Mouse (Mus musculus) heart, adult 2 months (tissue): ENCODE measurements around the gene Dtnb. TPM values are rescaled to one million over a fixed set of nuclear protein-coding genes. Genes with fewer than 3 reads are reported as not detected.

Experiments
- DNase-seq, 2 experiments: peaks; one replicate each; pipeline ENCODE4 v3.0.0; 2021
- H3K27ac ChIP-seq: fragments of 200-600 bp; 2 replicates; pipeline ENCODE4 v1.8.1; 2022
- H3K27me3 ChIP-seq: fragments of 200-500 bp; 2 replicates; pipeline ENCODE4 v1.6.1; 2012; ENCODE audit warnings: mild to moderate bottlenecking, low read length, inconsistent platforms, mixed read lengths; ENCODE audit not compliant: control insufficient read depth, insufficient read depth
- H3K36me3 ChIP-seq: fragments of 200-500 bp; 2 replicates; pipeline ENCODE4 v1.6.1; 2012; ENCODE audit warnings: low read length, inconsistent platforms; ENCODE audit not compliant: control insufficient read depth, insufficient read depth
- H3K4me1 ChIP-seq: fragments of 200-500 bp; 2 replicates; pipeline ENCODE4 v1.6.1; 2011; ENCODE audit warnings: low read length; ENCODE audit not compliant: control insufficient read depth, insufficient read depth
- H3K4me3 ChIP-seq: fragments of 200-600 bp; 2 replicates; pipeline ENCODE4 v1.8.1; 2022
- H3K79me2 ChIP-seq: fragments of 200-500 bp; replicated peaks from 2 replicates; pipeline ENCODE4 v1.6.1; 2012; ENCODE audit warnings: mild to moderate bottlenecking, inconsistent platforms, low read length, moderate library complexity, mixed read lengths; ENCODE audit not compliant: control insufficient read depth, insufficient read depth
- H3K9ac ChIP-seq: fragments of 200-500 bp; 2 replicates; pipeline ENCODE4 v1.6.1; 2012; ENCODE audit warnings: low read depth, mild to moderate bottlenecking, control low read depth, inconsistent platforms, low read length, mixed read lengths
- CTCF ChIP-seq: fragments of 200-600 bp; IDR thresholded peaks from 2 replicates; pipeline ENCODE4 v1.8.1; 2022; ENCODE audit warnings: antibody characterized with exemption, mild to moderate bottlenecking, moderate library complexity
- EP300 ChIP-seq: fragments of 200-500 bp; IDR thresholded peaks from 2 replicates; pipeline ENCODE4 v1.6.1; 2011; ENCODE audit warnings: low read depth, low read length, control low read depth; ENCODE audit not compliant: insufficient read depth
- POLR2A ChIP-seq: fragments of 200-500 bp; IDR thresholded peaks from 2 replicates; pipeline ENCODE4 v1.6.1; 2011; ENCODE audit warnings: mild to moderate bottlenecking, low read depth, low read length, control low read depth; ENCODE audit not compliant: insufficient read depth
- WGBS: fragments of 180-500 bp; shearing (Covaris S2); methylation state at CpG from one replicate; pipeline ENCODE4 v1.1.7; 2018; 5-methylcytosine and 5-hydroxymethylcytosine counted together
- intact Hi-C: fragments of 180-260 bp; cut with DNase I; formaldehyde crosslinking; loops from one replicate; pipeline ENCODE4 v1.15.1; 2025
- polyA plus RNA-seq: library from polyadenylated mRNA; depleted of rRNA; stranded (reverse); fragments of >200 nt; gene quantifications from 2 replicates; pipeline ENCODE4 v1.2.3, GENCODE M21; 2012
- total RNA-seq, 2 experiments: library from RNA; stranded (reverse); gene quantifications; 2 replicates each; pipeline ENCODE4 v1.2.3; 2021

Gene Dtnb
- total and polyA plus RNA-seq, 3 experiments, result 6.0 to 8.0 (median 7.1) TPM

- Histone ChIP-seq H3K79me2 (no peaks in the 10 kb centered on the region), H3K9ac (no peak overlapping the region), H3K4me3 (no peak overlapping the region), H3K27me3 (no peaks in the 10 kb centered on the region), H3K27ac (no peak overlapping the region), H3K4me1 (peaks cover 8% of the 10 kb centered on the region), H3K36me3 (peaks cover 6% of the 10 kb centered on the region; the same call in 1 of the 2 replicates)
- TF ChIP-seq POLR2A (no peak), CTCF (no peak), EP300 (no peak)
- intact Hi-C loops, result loop anchor here (5.0 kb wide), 1 partner anchor 81 kb away; no protein-coding TSS in a partner anchor
- 55% methylated on average over 6 of the region's 6 CpGs for WGBS
- no peak for DNase-seq
Measured at GRCm38 (mm10) chr12:3761591-3762295, 189.6 kb downstream of the Dtnb start.

DNA sequence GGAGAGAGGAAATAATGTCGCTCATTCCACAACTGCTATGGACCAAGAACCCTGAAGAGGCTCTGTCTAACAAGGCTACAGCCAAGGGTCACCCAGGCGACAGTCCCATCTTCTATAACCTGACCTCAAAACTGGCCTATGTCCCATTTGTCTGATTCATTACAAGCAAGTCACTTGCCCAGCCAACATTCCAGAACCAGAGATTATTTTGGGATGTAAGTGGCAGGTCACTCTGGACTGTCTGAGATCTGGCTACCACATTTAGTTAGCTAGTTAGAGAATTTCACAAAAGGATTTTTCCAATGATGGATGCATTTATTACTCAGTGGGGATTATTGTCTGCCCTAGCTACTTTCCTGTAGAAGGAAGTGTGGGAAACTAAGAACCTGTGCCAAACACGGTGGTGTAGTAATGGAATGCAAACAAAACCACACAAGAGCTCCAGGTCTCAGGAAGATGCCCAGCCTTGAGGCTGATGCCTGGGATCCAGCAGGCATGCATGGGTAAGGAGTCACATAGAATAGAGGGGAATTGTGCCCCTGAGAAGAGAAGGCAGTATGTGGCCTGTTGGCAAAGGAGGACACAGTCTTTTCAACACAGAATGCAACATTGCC, 192.1 kb downstream of the Dtnb start:
- H3K27me3 ChIP-seq, result no peaks in the 10 kb centered on the region
- H3K36me3 ChIP-seq, result peaks cover 6% of the 10 kb centered on the region; the same call in 1 of the 2 replicates
- peak in 1 of 2 experiments; percentile 54 for DNase-seq
- WGBS, result 34% methylated on average over 3 of the region's 3 CpGs
- peak overlapping the region; percentile 52 for H3K27ac ChIP-seq
- intact Hi-C loops, result loop anchor here (5.0 kb wide), 1 partner anchor 78 kb away; no protein-coding TSS in a partner anchor
- no peak for TF ChIP-seq CTCF
- TF ChIP-seq EP300, result 0 out of 2 replicates have a peak, but pooled peaks have one; percentile 13
- TF ChIP-seq POLR2A, result no peak
- no peak overlapping the region for H3K9ac ChIP-seq
- no peak overlapping the region for H3K4me3 ChIP-seq
- H3K4me1 ChIP-seq, result peaks cover 6% of the 10 kb centered on the region
- no peaks in the 10 kb centered on the region for H3K79me2 ChIP-seq

- Histone ChIP-seq H3K4me3 (no peak overlapping the region), H3K36me3 (peaks cover 3% of the 10 kb centered on the region; the same call in 1 of the 2 replicates), H3K9ac (no peak overlapping the region), H3K4me1 (peaks cover 4% of the 10 kb centered on the region; the same call in 1 of the 2 replicates), H3K79me2 (no peaks in the 10 kb centered on the region), H3K27me3 (no peaks in the 10 kb centered on the region), H3K27ac (no peak overlapping the region)
- intact Hi-C loops, result no loop called here
- TF ChIP-seq CTCF (no peak), POLR2A (no peak), EP300 (no peak)
- DNase-seq, result no peak
- 90% methylated on average over 8 of the region's 8 CpGs for WGBS
Measured at GRCm38 (mm10) chr12:3767360-3767759, 195.2 kb downstream of the Dtnb start.

DNA sequence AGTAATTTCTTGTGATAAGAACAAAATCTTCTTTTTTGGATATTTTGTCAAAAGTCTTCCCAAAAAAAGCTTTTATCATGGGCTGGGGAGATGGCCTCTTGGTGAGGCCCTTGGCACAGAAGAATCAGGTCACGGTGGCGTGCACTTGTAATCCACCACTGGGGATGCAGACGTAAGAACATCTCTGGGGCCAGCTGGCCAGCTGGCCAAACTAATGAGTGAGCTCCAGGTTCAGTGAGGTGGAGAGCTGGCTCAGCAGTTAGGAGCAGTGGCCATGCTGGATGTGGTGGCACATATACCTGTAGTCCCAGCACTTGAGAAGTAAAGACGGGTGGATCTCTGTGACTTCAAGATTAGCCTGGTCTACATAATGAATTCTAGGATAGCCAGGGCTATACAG, 196.2 kb downstream of the Dtnb start:
- DNase-seq, result no peak

DNA sequence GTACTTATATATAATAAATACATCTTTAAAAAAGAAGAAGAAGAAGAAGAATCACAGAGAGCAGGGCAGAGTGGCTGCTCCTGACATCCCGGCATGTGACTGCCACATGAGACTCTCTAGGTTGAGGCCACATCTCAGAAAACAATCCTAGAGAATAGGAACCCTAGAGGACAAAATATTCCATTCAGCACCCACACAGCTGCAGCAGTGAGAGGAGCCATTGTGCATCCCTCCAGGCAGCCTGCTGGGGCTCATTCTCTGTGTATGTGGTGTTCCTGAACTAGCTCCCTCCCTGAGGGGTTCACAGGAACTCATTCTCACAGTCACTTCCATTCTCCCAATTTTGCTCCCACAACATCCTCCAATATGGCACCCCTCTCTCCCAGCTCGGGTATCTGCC, 198.4 kb downstream of the Dtnb start:
- Histone ChIP-seq H3K27me3 (no peaks in the 10 kb centered on the region), H3K4me1 (no peaks in the 10 kb centered on the region), H3K9ac (no peak overlapping the region), H3K27ac (no peak overlapping the region), H3K79me2 (no peaks in the 10 kb centered on the region), H3K36me3 (no peaks in the 10 kb centered on the region), H3K4me3 (no peak overlapping the region)
- WGBS, result 85% methylated on average over 2 of the region's 2 CpGs
- TF ChIP-seq POLR2A, result no peak
- TF ChIP-seq EP300, result no peak
- TF ChIP-seq CTCF, result no peak
- intact Hi-C loops, result no loop called here
- no peak for DNase-seq

More for the DNA sequence above, 196.2 kb downstream of the Dtnb start:
- intact Hi-C loops, result no loop called here
- no peak for TF ChIP-seq EP300
- TF ChIP-seq CTCF, result no peak
- no peak for TF ChIP-seq POLR2A
- Histone ChIP-seq H3K79me2 (no peaks in the 10 kb centered on the region), H3K36me3 (peaks cover 3% of the 10 kb centered on the region; the same call in 1 of the 2 replicates), H3K9ac (no peak overlapping the region), H3K4me1 (peaks cover 3% of the 10 kb centered on the region; the same call in 1 of the 2 replicates), H3K4me3 (no peak overlapping the region), H3K27ac (no peak overlapping the region), H3K27me3 (no peaks in the 10 kb centered on the region)
- WGBS, result 92% methylated on average over 4 of the region's 4 CpGs

- no peaks in the 10 kb centered on the region for H3K4me1 ChIP-seq
- WGBS, result 91% methylated on average over 2 of the region's 2 CpGs
- H3K4me3 ChIP-seq, result no peak overlapping the region
- no peak overlapping the region for H3K9ac ChIP-seq
- H3K27me3 ChIP-seq, result no peaks in the 10 kb centered on the region
- no peak overlapping the region for H3K27ac ChIP-seq
- no peaks in the 10 kb centered on the region for H3K36me3 ChIP-seq
- TF ChIP-seq EP300 (no peak), CTCF (no peak), POLR2A (no peak)
- DNase-seq, result no peak
- intact Hi-C loops, result no loop called here
- no peaks in the 10 kb centered on the region for H3K79me2 ChIP-seq
Measured at GRCm38 (mm10) chr12:3771080-3771479, 198.9 kb downstream of the Dtnb start.
